Mouse (Mus musculus) small intestine, adult 2 months (tissue): ENCODE measurements around the gene Nectin2.

Experiments used
- CTCF ChIP-seq: fragments of 200-500 bp; IDR thresholded peaks from 2 replicates; pipeline ENCODE4 v1.5.1; 2012; ENCODE audit warnings: low read depth, mild to moderate bottlenecking, control low read depth, inconsistent platforms, low read length, moderate library complexity, mixed read lengths; ENCODE audit not compliant: insufficient replicate concordance, insufficient read length; ENCODE audit errors: extremely low read depth
- POLR2A ChIP-seq: fragments of 200-500 bp; IDR thresholded peaks from 2 replicates; pipeline ENCODE4 v1.6.1; 2012; ENCODE audit warnings: low read depth, mild to moderate bottlenecking, control low read depth, inconsistent platforms, low read length, moderate library complexity

DNA sequence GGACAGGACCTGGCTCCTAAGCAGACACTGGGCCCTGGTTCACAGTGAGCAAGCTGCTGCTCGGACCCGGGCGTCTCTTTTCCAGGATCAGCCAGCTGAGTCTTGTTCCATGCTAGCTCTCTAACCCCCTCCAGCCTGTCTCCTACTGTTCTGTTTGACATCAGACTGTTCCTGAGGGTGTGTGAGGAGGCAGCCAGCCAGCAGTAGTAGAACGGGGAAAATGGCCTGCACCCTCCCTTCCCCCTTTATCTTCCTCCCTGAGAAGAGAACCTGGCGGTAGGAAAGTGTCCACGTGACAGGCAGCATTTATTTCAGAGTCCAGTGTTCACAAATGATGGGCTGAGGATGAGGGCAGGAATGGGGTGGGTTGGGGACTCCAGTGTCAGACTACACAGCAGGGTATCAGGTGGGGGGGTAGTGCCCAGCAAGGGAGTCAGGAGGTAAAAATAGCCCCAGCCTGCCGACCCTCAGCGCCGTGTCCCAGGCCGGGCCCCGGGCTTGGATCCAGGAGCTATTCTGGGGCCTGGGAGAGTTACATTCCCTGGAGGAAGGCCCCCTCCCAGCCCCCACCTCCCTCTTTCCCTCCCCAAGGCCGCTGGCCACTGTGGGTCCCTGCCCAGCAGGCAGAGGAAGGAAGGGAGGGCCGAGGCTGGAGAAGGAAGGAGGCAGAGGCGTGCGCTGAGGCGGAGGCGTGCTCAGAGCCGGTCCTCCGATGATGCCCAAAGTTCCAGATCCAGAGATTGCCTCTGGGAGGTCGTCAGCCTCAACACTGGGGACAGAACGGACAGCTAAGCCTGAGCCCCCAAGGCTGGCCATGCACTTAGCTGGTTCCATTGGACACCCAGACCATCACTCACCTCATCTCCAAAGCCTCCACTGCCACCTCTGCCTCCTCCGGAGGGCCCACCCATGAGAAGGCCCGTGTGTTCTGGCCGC lies 5.8 kb upstream of the Nectin2 start:
- TF ChIP-seq CTCF, result no peak
- TF ChIP-seq POLR2A, result no peak
